Mouse (Mus musculus): ENCODE measurements around the gene Vapa. TPM values are rescaled to one million over a fixed set of nuclear protein-coding genes. Genes with fewer than 3 reads are reported as not detected.
A peak's percentile ranks its signal among the peaks of the same experiment; 100 is the strongest.

Vapa gene
- 264 and 270 TPM in 2 replicates for polyA plus RNA-seq (2015; fragmentation: Nextera tagmentation; extraction: Ambion mirVana)

DNA sequence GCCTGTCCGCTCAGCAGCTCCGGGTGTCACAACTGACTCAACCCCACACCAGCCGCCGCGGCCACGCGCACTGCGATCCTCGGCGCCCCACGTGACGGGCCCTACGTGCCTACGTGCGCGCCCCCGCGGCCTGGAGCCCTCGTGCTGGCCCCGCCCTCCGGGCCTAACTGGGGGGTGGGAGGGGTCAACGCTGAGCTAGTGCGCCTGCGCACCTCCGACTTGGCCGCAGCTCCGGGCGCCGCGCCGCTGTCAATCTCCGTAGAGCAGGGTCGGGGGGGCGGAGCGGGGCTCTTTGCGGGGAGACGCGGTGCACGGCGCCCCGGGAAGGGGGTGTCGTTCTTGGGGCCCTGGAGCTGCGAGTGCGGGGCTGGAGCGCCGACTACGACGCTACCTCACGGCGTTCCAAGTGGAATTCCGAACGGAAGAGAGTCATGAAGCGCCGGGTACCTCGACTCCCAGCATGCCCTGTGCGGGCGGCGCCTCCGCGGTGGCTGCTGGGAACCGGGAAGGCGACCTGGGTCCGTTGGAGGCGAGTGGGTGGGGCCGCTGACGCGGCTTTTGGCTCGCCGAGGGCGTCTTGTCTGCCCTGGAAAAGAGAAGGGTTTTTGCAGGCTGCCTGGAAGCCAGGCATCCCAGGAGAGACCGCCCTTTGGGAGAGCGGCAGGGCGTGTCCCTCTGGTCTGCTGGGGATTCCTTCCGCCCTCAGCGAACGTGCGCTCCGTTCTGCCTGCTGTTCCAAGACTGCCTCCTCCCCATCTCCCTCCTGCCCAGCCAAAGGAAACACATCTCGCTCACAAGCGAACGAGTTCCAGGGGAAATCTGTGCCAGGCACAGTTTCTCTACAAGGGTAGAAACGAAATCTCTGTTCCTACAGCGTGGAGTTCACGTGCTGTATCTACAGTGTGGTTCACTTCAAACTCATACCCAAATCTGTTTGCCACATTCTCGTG lies at the start of gene Vapa:
Gene Vapa (minus strand): TSS at position 93 of the 950 bp plus-strand sequence.
- peak within 1 kb of the TSS; percentile 72 for H3K4me2 ChIP-seq
- H3K27ac ChIP-seq (replicated peaks): peak within 1 kb of the TSS; percentile 99
- H3K9me3 ChIP-seq: no peaks in the 10 kb centered on the region
- H3K9ac ChIP-seq: peak within 1 kb of the TSS; percentile 94
- H3K27me3 ChIP-seq: no peaks in the 10 kb centered on the region
- ATAC-seq (ENCODE audit: low FRiP score, low read depth): peak; percentile 94
- H3K36me3 ChIP-seq: no peaks in the 10 kb centered on the region
- peak within 1 kb of the TSS; percentile 94 for H3K4me3 ChIP-seq
- H3K4me1 ChIP-seq (replicated peaks): peaks cover 31% of the 10 kb centered on the region
- under 1% methylated on average over 84 of the region's 85 CpGs for WGBS

DNA sequence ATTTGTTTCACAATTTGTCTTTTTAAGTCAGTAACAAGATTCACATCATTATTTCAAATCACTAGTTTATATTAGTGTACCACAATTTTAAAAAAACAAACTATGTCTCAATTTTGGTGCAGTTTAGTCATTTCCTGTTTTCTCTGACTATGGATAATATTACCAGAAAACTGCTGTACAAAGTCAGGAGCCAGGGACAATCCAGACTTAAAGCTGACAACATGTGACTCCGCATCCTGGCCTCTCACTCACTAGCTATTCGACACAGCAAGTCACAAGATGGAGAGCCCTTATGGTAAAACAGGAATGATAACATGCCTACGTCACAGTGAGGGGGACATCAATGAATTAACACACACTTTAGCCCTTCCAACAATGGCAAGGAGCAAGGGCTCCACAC lies 49.3 kb upstream of the Vapa start:
- Histone ChIP-seq H3K4me2 (no peak overlapping the region), H3K9me3 (no peaks in the 10 kb centered on the region), H3K9ac (no peak overlapping the region), H3K4me1 (replicated peaks) (no peaks in the 10 kb centered on the region), H3K36me3 (no peaks in the 10 kb centered on the region), H3K27me3 (no peaks in the 10 kb centered on the region), H3K4me3 (no peak overlapping the region), H3K27ac (replicated peaks) (no peak overlapping the region)
- no peak for ATAC-seq (ENCODE audit: low FRiP score, low read depth)
- WGBS: 92% methylated on average over 3 of the region's 3 CpGs

GRCm38 (mm10) chr17:65658416-65658815 lies 45.1 kb upstream of the Vapa start:
- Histone ChIP-seq H3K27ac (replicated peaks) (no peak overlapping the region), H3K36me3 (no peaks in the 10 kb centered on the region), H3K9me3 (no peaks in the 10 kb centered on the region), H3K4me2 (no peak overlapping the region), H3K4me3 (no peak overlapping the region), H3K9ac (no peak overlapping the region), H3K4me1 (replicated peaks) (no peaks in the 10 kb centered on the region), H3K27me3 (no peaks in the 10 kb centered on the region)
- ATAC-seq (ENCODE audit: low FRiP score, low read depth): no peak
- 98% methylated on average over 2 of the region's 2 CpGs for WGBS

- no peak overlapping the region for H3K27ac ChIP-seq (replicated peaks)
- 85% methylated on average over 9 of the region's 9 CpGs for WGBS
- H3K9ac ChIP-seq: no peak overlapping the region
- no peak overlapping the region for H3K4me2 ChIP-seq
- H3K4me3 ChIP-seq: no peak overlapping the region
- H3K4me1 ChIP-seq (replicated peaks): no peaks in the 10 kb centered on the region
- ATAC-seq (ENCODE audit: low FRiP score, low read depth): no peak
- no peaks in the 10 kb centered on the region for H3K27me3 ChIP-seq
- H3K9me3 ChIP-seq: no peaks in the 10 kb centered on the region
- H3K36me3 ChIP-seq: no peaks in the 10 kb centered on the region
Measured at GRCm38 (mm10) chr17:65657958-65658357, 44.6 kb upstream of the Vapa start.

DNA sequence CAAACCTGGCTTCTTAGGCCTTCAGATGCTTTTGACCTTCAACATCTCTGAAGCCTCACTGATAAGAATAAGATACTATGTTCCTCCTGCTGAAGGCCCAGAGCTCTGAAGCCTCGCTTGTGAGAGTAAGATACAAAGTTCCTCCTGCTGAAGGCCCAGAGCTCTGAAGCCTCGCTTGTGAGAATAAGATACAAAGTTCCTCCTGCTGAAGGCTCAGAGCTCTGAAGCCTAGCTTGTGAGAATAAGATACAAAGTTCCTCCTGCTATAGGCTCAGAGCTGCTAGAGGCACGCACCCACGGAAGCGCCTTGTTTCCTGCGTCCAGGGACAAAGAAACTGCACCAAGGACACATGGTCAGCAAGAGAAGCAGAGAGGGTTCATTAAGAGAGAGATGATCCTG lies 43.4 kb upstream of the Vapa start:
- H3K9me3 ChIP-seq: no peaks in the 10 kb centered on the region
- no peak overlapping the region for H3K9ac ChIP-seq
- no peaks in the 10 kb centered on the region for H3K4me1 ChIP-seq (replicated peaks)
- H3K27ac ChIP-seq (replicated peaks): no peak overlapping the region
- 0 out of 2 replicates have a peak, but pooled peaks cover 5% of the 10 kb centered on the region for H3K36me3 ChIP-seq
- H3K4me3 ChIP-seq: no peak overlapping the region
- H3K27me3 ChIP-seq: no peaks in the 10 kb centered on the region
- 92% methylated on average over 6 of the region's 6 CpGs for WGBS
- H3K4me2 ChIP-seq: no peak overlapping the region
- no peak for ATAC-seq (ENCODE audit: low FRiP score, low read depth)

DNA sequence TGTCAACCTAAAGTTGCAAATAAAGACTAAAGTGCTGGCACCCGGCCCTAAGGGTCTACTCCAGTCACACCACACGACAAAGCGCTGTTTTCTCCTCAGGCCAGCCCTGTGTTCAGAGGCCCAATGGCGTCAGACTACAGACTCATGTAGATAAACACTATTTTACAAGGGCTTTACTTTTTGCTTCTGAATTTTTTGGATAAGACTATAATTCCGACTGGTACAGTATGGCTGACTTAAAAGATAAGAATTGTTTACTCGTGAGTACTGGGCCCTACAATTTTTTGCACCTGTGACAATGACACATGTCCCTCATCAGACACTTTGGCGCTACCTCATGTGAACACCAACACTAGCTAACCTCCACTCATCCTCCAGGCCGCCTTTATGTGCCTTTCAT lies 42.7 kb upstream of the Vapa start:
- no peak overlapping the region for H3K4me2 ChIP-seq
- ATAC-seq (ENCODE audit: low FRiP score, low read depth): no peak

GRCm38 (mm10) chr17:65655608-65656007 lies 42.3 kb upstream of the Vapa start:
- Histone ChIP-seq H3K27me3 (no peaks in the 10 kb centered on the region), H3K4me2 (no peak overlapping the region), H3K36me3 (0 out of 2 replicates have a peak, but pooled peaks cover 5% of the 10 kb centered on the region), H3K27ac (replicated peaks) (no peak overlapping the region), H3K4me3 (no peak overlapping the region), H3K9me3 (no peaks in the 10 kb centered on the region), H3K4me1 (replicated peaks) (no peaks in the 10 kb centered on the region), H3K9ac (no peak overlapping the region)
- 58% methylated on average over 4 of the region's 4 CpGs for WGBS
- ATAC-seq (ENCODE audit: low FRiP score, low read depth): no peak

More for the DNA sequence above, 42.7 kb upstream of the Vapa start:
- H3K27me3 ChIP-seq: no peaks in the 10 kb centered on the region
- WGBS: 87% methylated on average over 8 of the region's 8 CpGs
- H3K9me3 ChIP-seq: no peaks in the 10 kb centered on the region
- no peak overlapping the region for H3K9ac ChIP-seq
- no peak overlapping the region for H3K4me3 ChIP-seq
- no peak overlapping the region for H3K27ac ChIP-seq (replicated peaks)
- 0 out of 2 replicates have a peak, but pooled peaks cover 5% of the 10 kb centered on the region for H3K36me3 ChIP-seq
- no peaks in the 10 kb centered on the region for H3K4me1 ChIP-seq (replicated peaks)

GRCm38 (mm10) chr17:65650598-65650997 lies 37.2 kb upstream of the Vapa start:
- no peak overlapping the region for H3K4me2 ChIP-seq
- no peak overlapping the region for H3K27ac ChIP-seq (replicated peaks)
- H3K9me3 ChIP-seq: no peaks in the 10 kb centered on the region
- no peak overlapping the region for H3K4me3 ChIP-seq
- H3K27me3 ChIP-seq: no peaks in the 10 kb centered on the region
- H3K36me3 ChIP-seq: 0 out of 2 replicates have a peak, but pooled peaks cover 5% of the 10 kb centered on the region
- WGBS: 84% methylated on average over 6 of the region's 6 CpGs
- no peak overlapping the region for H3K9ac ChIP-seq
- no peaks in the 10 kb centered on the region for H3K4me1 ChIP-seq (replicated peaks)
- ATAC-seq (ENCODE audit: low FRiP score, low read depth): no peak

GRCm38 (mm10) chr17:65649175-65649493 lies 35.8 kb upstream of the Vapa start:
- no peaks in the 10 kb centered on the region for H3K27me3 ChIP-seq
- no peak overlapping the region for H3K4me2 ChIP-seq
- no peak for ATAC-seq (ENCODE audit: low FRiP score, low read depth)
- no peaks in the 10 kb centered on the region for H3K4me1 ChIP-seq (replicated peaks)
- no peak overlapping the region for H3K27ac ChIP-seq (replicated peaks)
- H3K4me3 ChIP-seq: no peak overlapping the region
- H3K9ac ChIP-seq: no peak overlapping the region
- H3K36me3 ChIP-seq: 0 out of 2 replicates have a peak, but pooled peaks cover 5% of the 10 kb centered on the region
- WGBS: 100% methylated on average over 2 of the region's 2 CpGs
- no peaks in the 10 kb centered on the region for H3K9me3 ChIP-seq

GRCm38 (mm10) chr17:65648371-65649174 lies 35.2 kb upstream of the Vapa start:
- no peak overlapping the region for H3K27ac ChIP-seq (replicated peaks)
- H3K36me3 ChIP-seq: 0 out of 2 replicates have a peak, but pooled peaks cover 5% of the 10 kb centered on the region
- H3K27me3 ChIP-seq: no peaks in the 10 kb centered on the region
- no peak overlapping the region for H3K9ac ChIP-seq
- peaks cover 2% of the 10 kb centered on the region for H3K4me1 ChIP-seq (replicated peaks)
- no peak overlapping the region for H3K4me3 ChIP-seq
- no peak overlapping the region for H3K4me2 ChIP-seq
- no peaks in the 10 kb centered on the region for H3K9me3 ChIP-seq
- no peak for ATAC-seq (ENCODE audit: low FRiP score, low read depth)
- WGBS: 89% methylated on average over 9 of the region's 9 CpGs

- Histone ChIP-seq H3K9me3 (no peaks in the 10 kb centered on the region), H3K36me3 (0 out of 2 replicates have a peak, but pooled peaks cover 5% of the 10 kb centered on the region), H3K27ac (replicated peaks) (no peak overlapping the region), H3K9ac (no peak overlapping the region), H3K27me3 (no peaks in the 10 kb centered on the region), H3K4me3 (no peak overlapping the region), H3K4me1 (replicated peaks) (peaks cover 8% of the 10 kb centered on the region), H3K4me2 (no peak overlapping the region)
- ATAC-seq (ENCODE audit: low FRiP score, low read depth): no peak
- WGBS: 62% methylated on average over 5 of the region's 5 CpGs
Measured at GRCm38 (mm10) chr17:65647961-65648360, 34.6 kb upstream of the Vapa start.

- Histone ChIP-seq H3K27me3 (no peaks in the 10 kb centered on the region), H3K4me1 (replicated peaks) (peaks cover 14% of the 10 kb centered on the region)
Measured at GRCm38 (mm10) chr17:65647226-65647625, 33.9 kb upstream of the Vapa start.

More at GRCm38 (mm10) chr17:65647226-65647625, 33.9 kb upstream of the Vapa start:
- Histone ChIP-seq H3K36me3 (0 out of 2 replicates have a peak, but pooled peaks cover 3% of the 10 kb centered on the region), H3K9me3 (no peaks in the 10 kb centered on the region), H3K4me3 (no peak overlapping the region), H3K9ac (no peak overlapping the region), H3K4me2 (no peak overlapping the region), H3K27ac (replicated peaks) (no peak overlapping the region)
- ATAC-seq (ENCODE audit: low FRiP score, low read depth): no peak
- 79% methylated on average over 6 of the region's 6 CpGs for WGBS

Measured in hindbrain, embryonic 15.5 days (tissue).